Mouse (Mus musculus) olfactory bulb, adult 2 months (tissue): ENCODE data around the gene Rnf182.

ENCODE experiments used
- CTCF ChIP-seq: fragments of 200-500 bp; IDR thresholded peaks from 2 replicates; pipeline ENCODE4 v1.5.1; 2012; ENCODE audit warnings: low read depth, mild to moderate bottlenecking, low read length, moderate library complexity; ENCODE audit not compliant: insufficient read depth
- POLR2A ChIP-seq: fragments of 200-500 bp; IDR thresholded peaks from 2 replicates; pipeline ENCODE4 v1.6.1; 2012; ENCODE audit warnings: mild to moderate bottlenecking, low read depth, low read length, moderate library complexity; ENCODE audit not compliant: insufficient read depth

- TF ChIP-seq CTCF (no peak), POLR2A (no peak)
Measured at GRCm38 (mm10) chr13:43684499-43684994, 69.0 kb downstream of the Rnf182 start.
